Mouse (Mus musculus) naive thymus-derived CD4-positive, alpha-beta T cell, adult 2 months (primary cell): ENCODE measurements at regions not wholly inside any gene's neighbourhood (a gene's known extent, or its start where the extent isn't known, plus 50 kb on each side); places are given as distances from the start of the nearest gene placed in this dataset.

Experiments
- DNase-seq: peaks from one replicate; pipeline ENCODE4 v3.0.0-alpha.2; 2011; ENCODE audit warnings: low read depth

- DNase-seq: no peak
These were observed 52.7 kb upstream of the Gm21915 start for GRCm38 (mm10) chr9:40617676-40618062.

GRCm38 (mm10) chr9:40617036-40617675 lies 53.3 kb upstream of the Gm21915 start:
- DNase-seq: no peak

GRCm38 (mm10) chr9:40616426-40617035 lies 53.9 kb upstream of the Gm21915 start:
- DNase-seq: peak; percentile 69

DNA sequence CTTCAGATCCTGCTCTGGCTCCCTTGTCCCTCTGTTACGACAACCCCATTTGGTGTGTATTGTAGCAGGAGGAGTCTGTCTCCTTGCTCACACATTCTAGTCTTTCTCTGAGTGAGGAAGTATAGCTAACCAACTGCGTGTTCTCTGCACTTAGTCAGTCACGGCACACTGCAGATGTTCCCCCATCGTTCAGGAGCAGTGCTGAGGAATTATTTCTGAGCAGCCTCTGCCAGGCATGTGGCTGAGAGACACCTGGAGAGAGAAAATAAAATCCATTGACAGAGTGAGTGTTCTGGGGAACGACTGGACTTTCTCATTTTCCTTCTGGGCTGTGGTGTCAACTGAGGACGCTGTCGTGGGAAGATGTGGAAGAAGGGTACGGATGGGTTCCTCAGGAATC lies 54.5 kb upstream of the Gm21915 start:
- no peak for DNase-seq

DNA sequence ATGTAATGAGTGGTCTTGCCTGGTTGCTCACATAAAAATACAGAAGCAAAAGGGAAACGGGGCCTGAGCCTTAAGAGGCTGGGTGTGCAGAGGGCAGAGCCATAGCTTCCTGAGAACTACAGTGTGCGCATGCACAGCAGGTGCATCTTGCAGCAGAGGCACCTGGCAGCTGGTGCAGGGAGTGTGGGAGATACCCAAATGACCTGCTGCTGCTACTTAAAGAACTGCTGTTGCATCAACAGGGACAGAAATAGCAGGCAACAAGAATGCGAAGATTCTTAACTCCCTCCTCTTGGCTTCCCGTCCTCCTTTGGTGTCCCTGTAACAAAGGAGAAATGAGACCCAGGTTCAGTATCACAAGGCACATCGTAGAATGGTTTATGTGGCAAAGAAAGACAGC lies 56.3 kb upstream of the Gm21915 start:
- DNase-seq: no peak

GRCm38 (mm10) chr9:40613182-40613581 lies 57.2 kb upstream of the Gm21915 start:
- no peak for DNase-seq

GRCm38 (mm10) chr9:40612755-40613154 lies 57.7 kb upstream of the Gm21915 start:
- DNase-seq: no peak

DNA sequence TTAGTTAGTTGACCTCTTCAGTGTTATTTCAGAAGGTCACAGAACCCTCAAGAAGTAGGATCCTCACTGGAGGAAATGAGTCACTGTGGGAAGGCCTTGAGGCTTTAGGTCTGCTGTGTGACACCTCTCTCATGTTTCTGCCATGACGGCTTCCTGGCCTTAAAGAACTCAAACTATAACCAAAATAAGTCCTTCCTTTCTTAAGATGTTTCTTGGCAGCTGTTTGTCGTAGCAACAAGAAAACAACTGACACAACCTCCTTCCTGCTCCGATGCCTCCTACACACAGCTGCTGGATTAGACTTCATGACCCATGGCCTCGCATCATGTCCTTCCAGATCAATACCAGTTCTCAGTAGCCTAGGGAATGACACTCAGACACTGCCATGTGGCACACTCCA lies 58.1 kb upstream of the Gm21915 start:
- DNase-seq: no peak

DNA sequence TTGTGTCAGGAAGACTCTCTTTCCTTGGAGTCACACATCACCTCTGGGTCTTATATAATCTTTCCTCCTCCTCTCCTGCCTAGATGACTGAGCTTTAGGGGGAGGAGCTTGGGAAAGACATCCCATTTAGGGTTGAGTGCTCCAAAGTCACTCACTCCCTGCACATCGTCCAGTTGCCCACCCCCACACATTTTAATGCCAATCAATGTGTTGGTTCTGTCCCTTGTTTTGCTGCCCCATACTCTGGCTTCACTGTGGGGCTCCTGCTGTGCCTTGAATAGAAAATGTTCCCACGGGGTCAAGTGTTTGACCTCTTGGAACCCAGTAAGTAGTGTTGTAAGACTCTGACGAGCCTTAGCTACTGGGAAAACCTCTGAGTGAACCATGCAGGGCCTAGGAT lies 58.8 kb upstream of the Gm21915 start:
- DNase-seq: no peak

DNA sequence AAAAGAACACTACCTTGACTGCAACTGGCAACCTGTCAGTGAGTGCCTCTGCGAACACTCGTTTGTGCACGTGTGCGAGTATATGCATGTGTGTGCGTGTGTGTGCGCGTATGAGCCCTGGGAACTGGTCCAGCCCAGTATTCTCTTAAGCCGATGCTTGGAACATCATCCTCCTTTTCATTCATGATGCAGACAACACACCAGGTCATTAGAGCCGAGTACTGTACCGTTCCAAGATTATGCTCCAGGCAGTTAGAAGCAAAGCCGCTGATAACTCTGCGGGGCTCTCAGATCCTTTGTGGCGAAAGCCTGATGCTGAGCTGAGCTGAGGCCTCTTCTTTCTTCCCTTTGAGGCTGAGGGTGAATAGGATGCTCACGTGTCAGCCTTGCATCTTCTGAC lies 61.8 kb upstream of the Gm21915 start:
- no peak for DNase-seq

DNA sequence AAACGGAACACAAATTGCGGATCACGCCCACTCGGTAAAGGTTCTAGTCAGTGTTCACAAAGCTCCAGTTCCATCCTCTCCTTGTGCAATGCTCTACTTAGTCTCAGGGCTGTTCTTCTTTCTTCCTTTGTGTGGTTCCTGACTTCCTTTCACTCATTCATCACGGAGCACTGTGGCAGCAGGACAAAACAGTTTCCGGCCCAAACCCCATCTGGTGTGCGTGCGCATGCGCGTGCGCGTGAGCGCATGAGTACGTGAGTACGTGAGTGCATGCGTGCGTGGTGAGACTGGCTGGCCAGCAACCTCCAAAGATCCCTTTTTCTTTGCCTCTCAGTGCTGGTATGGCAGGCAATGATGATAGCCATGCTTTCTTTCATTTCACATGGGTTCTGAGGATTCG lies 62.5 kb upstream of the Gm21915 start:
- DNase-seq: no peak

- no peak for DNase-seq
These were observed 66.9 kb upstream of the Gm21915 start for GRCm38 (mm10) chr9:40603521-40603920.

- no peak for DNase-seq
These were observed 67.2 kb upstream of the Gramd1b start for GRCm38 (mm10) chr9:40598431-40598831.

GRCm38 (mm10) chr9:40587421-40587820 lies 56.2 kb upstream of the Gramd1b start:
- DNase-seq: no peak

- no peak for DNase-seq
These were observed 55.4 kb upstream of the Gramd1b start for GRCm38 (mm10) chr9:40586581-40586980.

- DNase-seq: peak; percentile 62
These were observed 52.4 kb upstream of the Gramd1b start for GRCm38 (mm10) chr9:40583554-40583953.

GRCm38 (mm10) chr9:40581854-40582253 lies 50.7 kb upstream of the Gramd1b start:
- DNase-seq: peak; percentile 7
